Mouse (Mus musculus) erythroblast, embryonic 14.5 days (primary cell): ENCODE results near the gene H2afy2. TPM values are rescaled to one million over a fixed set of nuclear protein-coding genes. Genes with fewer than 3 reads are reported as not detected.

Source experiments
- H3K27me3 ChIP-seq: 2 replicates; pipeline ENCODE4 v1.6.1; 2012; ENCODE audit warnings: inconsistent platforms; ENCODE audit not compliant: control insufficient read depth
- H3K36me3 ChIP-seq: 2 replicates; pipeline ENCODE4 v1.6.1; 2012; ENCODE audit warnings: mild to moderate bottlenecking, inconsistent platforms; ENCODE audit not compliant: control insufficient read depth
- H3K4me1 ChIP-seq: 2 replicates; pipeline ENCODE4 v1.6.1; 2012; ENCODE audit warnings: inconsistent platforms; ENCODE audit not compliant: control insufficient read depth
- H3K4me3 ChIP-seq: replicated peaks from 2 replicates; pipeline ENCODE3; 2012; ENCODE audit warnings: moderate library complexity, mild to moderate bottlenecking, inconsistent platforms
- H3K9me3 ChIP-seq: 2 replicates; pipeline ENCODE4 v1.6.1; 2012; ENCODE audit warnings: low read length, inconsistent platforms, mixed read lengths; ENCODE audit not compliant: control insufficient read depth
- GATA1 ChIP-seq: IDR thresholded peaks from 2 replicates; pipeline ENCODE4 v1.6.1; 2012; ENCODE audit warnings: low read length, inconsistent platforms, mixed read lengths
- TAL1 ChIP-seq: IDR thresholded peaks from 3 replicates; pipeline ENCODE4 v1.6.1; 2012; ENCODE audit warnings: low read length, inconsistent platforms, mixed read lengths
- polyA plus RNA-seq: library from polyadenylated mRNA; stranded (reverse); fragments of >175 nt; gene quantifications from 2 replicates; pipeline ENCODE4 v1.2.3, GENCODE M21; 2012

H2afy2 gene
- polyA plus RNA-seq, 1 experiment: not detected

- H3K36me3 ChIP-seq: no peaks in the 10 kb centered on the region
- H3K27me3 ChIP-seq: no peaks in the 10 kb centered on the region
- no peaks in the 10 kb centered on the region for H3K9me3 ChIP-seq
- TF ChIP-seq TAL1: no peak
- no peak for TF ChIP-seq GATA1
- H3K4me3 ChIP-seq: no peak overlapping the region
- H3K4me1 ChIP-seq: no peaks in the 10 kb centered on the region
Measured at GRCm38 (mm10) chr10:61793015-61793414, 9.1 kb upstream of the H2afy2 start.

DNA sequence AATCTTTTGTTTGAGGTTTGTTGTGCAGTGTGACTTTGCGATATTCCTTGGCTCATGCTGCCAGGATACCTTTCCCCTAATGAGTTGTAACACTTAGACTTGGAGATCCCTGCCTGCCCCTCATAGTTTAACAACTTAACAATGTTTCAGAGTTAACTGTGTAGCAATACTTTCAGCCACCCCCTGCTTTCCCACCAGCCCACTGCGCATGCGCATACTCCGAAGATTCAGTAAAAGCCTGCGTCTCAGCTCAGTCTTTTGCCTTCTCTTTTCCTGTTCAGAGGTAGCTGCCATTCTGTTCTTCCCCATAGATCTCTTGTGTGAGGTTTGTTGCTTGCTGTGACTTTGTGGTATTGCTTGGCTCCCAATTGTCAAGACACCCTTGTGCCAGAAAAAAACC is 4.6 kb upstream of the H2afy2 start:
- no peaks in the 10 kb centered on the region for H3K4me1 ChIP-seq
- H3K27me3 ChIP-seq: peaks cover 18% of the 10 kb centered on the region
- H3K4me3 ChIP-seq: no peak overlapping the region
- no peaks in the 10 kb centered on the region for H3K36me3 ChIP-seq
- no peaks in the 10 kb centered on the region for H3K9me3 ChIP-seq
- TF ChIP-seq GATA1 (no peak), TAL1 (no peak)

- TF ChIP-seq TAL1 (no peak), GATA1 (no peak)
- H3K9me3 ChIP-seq: no peaks in the 10 kb centered on the region
- H3K27me3 ChIP-seq: peaks cover 26% of the 10 kb centered on the region
- H3K36me3 ChIP-seq: no peaks in the 10 kb centered on the region
- no peak overlapping the region for H3K4me3 ChIP-seq
- no peaks in the 10 kb centered on the region for H3K4me1 ChIP-seq
Measured at GRCm38 (mm10) chr10:61787541-61788313, 3.8 kb upstream of the H2afy2 start.

DNA sequence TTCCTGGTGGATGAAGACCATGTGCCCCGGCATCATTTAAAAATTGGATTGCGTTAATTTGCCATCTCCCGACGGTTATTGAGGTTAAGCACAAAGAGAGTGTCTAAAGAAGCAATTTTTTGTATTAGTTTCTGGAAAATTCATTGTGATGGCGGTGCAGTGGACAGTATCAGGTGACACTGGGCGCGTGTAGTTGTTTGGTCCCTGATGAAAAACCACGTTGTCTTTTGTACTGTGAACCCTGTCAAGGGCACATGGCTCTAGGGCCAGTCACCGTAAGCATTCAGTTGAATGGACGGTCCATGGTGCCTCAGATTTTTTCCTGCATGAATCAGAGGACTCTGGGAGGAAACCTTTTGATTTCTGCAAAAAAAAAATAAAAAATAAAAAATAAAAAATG is 467 bp upstream of the H2afy2 start:
- Histone ChIP-seq H3K4me1 (no peaks in the 10 kb centered on the region), H3K27me3 (peaks cover 37% of the 10 kb centered on the region), H3K9me3 (no peaks in the 10 kb centered on the region), H3K36me3 (no peaks in the 10 kb centered on the region), H3K4me3 (no peak overlapping the region)
- TF ChIP-seq TAL1 (no peak), GATA1 (no peak)

- H3K36me3 ChIP-seq: no peaks in the 10 kb centered on the region
- no peaks in the 10 kb centered on the region for H3K9me3 ChIP-seq
- H3K4me1 ChIP-seq: no peaks in the 10 kb centered on the region
- no peak for TF ChIP-seq GATA1
- TF ChIP-seq TAL1: no peak
- peak overlapping the region; percentile 43 for H3K4me3 ChIP-seq
- peaks cover 37% of the 10 kb centered on the region for H3K27me3 ChIP-seq
Measured at GRCm38 (mm10) chr10:61782799-61783611, 942 bp downstream of the H2afy2 start.

GRCm38 (mm10) chr10:61781461-61782128 is 2.4 kb downstream of the H2afy2 start:
- Histone ChIP-seq H3K4me3 (no peak overlapping the region), H3K36me3 (no peaks in the 10 kb centered on the region), H3K4me1 (no peaks in the 10 kb centered on the region), H3K27me3 (peaks cover 37% of the 10 kb centered on the region), H3K9me3 (no peaks in the 10 kb centered on the region)
- TF ChIP-seq TAL1 (no peak), GATA1 (no peak)

- no peaks in the 10 kb centered on the region for H3K36me3 ChIP-seq
- H3K9me3 ChIP-seq: no peaks in the 10 kb centered on the region
- no peaks in the 10 kb centered on the region for H3K27me3 ChIP-seq
- H3K4me3 ChIP-seq: no peak overlapping the region
- H3K4me1 ChIP-seq: no peaks in the 10 kb centered on the region
- TF ChIP-seq GATA1 (no peak), TAL1 (no peak)
Measured at GRCm38 (mm10) chr10:61766806-61767205, 17.1 kb downstream of the H2afy2 start.

- no peaks in the 10 kb centered on the region for H3K9me3 ChIP-seq
- H3K4me1 ChIP-seq: no peaks in the 10 kb centered on the region
- H3K36me3 ChIP-seq: no peaks in the 10 kb centered on the region
- TF ChIP-seq TAL1: no peak
- TF ChIP-seq GATA1: no peak
- no peak overlapping the region for H3K4me3 ChIP-seq
- H3K27me3 ChIP-seq: no peaks in the 10 kb centered on the region
Measured at GRCm38 (mm10) chr10:61765558-61765957, 18.4 kb downstream of the H2afy2 start.

- no peaks in the 10 kb centered on the region for H3K36me3 ChIP-seq
- no peak for TF ChIP-seq TAL1
- no peak for TF ChIP-seq GATA1
- H3K27me3 ChIP-seq: no peaks in the 10 kb centered on the region
- no peak overlapping the region for H3K4me3 ChIP-seq
- no peaks in the 10 kb centered on the region for H3K4me1 ChIP-seq
- H3K9me3 ChIP-seq: no peaks in the 10 kb centered on the region
Measured at GRCm38 (mm10) chr10:61764689-61765088, 19.3 kb downstream of the H2afy2 start.
